Mouse (Mus musculus): ENCODE data around the gene Tatdn2.

Gene Tatdn2

GRCm38 (mm10) chr6:113696582-113697221, at the start of gene Tatdn2:
Gene Tatdn2 (plus strand): TSS chr6:113697050.
- peak; percentile 98 for DNase-seq (ENCODE audit: low read depth)

- no peak for DNase-seq (ENCODE audit: low read depth)
These were observed 47.3 kb upstream of the Tatdn2 start for GRCm38 (mm10) chr6:113649346-113650196.

- DNase-seq (ENCODE audit: low read depth), result no peak
These were observed 46.6 kb upstream of the Tatdn2 start for GRCm38 (mm10) chr6:113650197-113650640.

- no peak for DNase-seq (ENCODE audit: low read depth)
These were observed 45.2 kb upstream of the Tatdn2 start for GRCm38 (mm10) chr6:113651626-113652025.

GRCm38 (mm10) chr6:113653551-113653950, 43.3 kb upstream of the Tatdn2 start:
- DNase-seq (ENCODE audit: low read depth), result no peak

GRCm38 (mm10) chr6:113654102-113654501, 42.7 kb upstream of the Tatdn2 start:
- DNase-seq (ENCODE audit: low read depth), result no peak

GRCm38 (mm10) chr6:113654753-113655397, 42.0 kb upstream of the Tatdn2 start:
- peak; percentile 74 for DNase-seq (ENCODE audit: low read depth)

- DNase-seq (ENCODE audit: low read depth), result no peak
These were observed 41.4 kb upstream of the Tatdn2 start for GRCm38 (mm10) chr6:113655475-113655874.

- peak; percentile 36 for DNase-seq (ENCODE audit: low read depth)
These were observed 40.0 kb upstream of the Tatdn2 start for GRCm38 (mm10) chr6:113656847-113657246.

GRCm38 (mm10) chr6:113658226-113658625, 38.6 kb upstream of the Tatdn2 start:
- peak; percentile 52 for DNase-seq (ENCODE audit: low read depth)

- DNase-seq (ENCODE audit: low read depth), result peak; percentile 35
These were observed 37.0 kb upstream of the Tatdn2 start for GRCm38 (mm10) chr6:113659648-113660491.

- DNase-seq (ENCODE audit: low read depth), result peak; percentile 84
These were observed 36.1 kb upstream of the Tatdn2 start for GRCm38 (mm10) chr6:113660492-113661352.

- peak; percentile 91 for DNase-seq (ENCODE audit: low read depth)
These were observed 35.3 kb upstream of the Tatdn2 start for GRCm38 (mm10) chr6:113661353-113662241.

GRCm38 (mm10) chr6:113662964-113663700, 33.7 kb upstream of the Tatdn2 start:
- DNase-seq (ENCODE audit: low read depth), result peak; percentile 61

- peak; percentile 32 for DNase-seq (ENCODE audit: low read depth)
These were observed 32.5 kb upstream of the Tatdn2 start for GRCm38 (mm10) chr6:113664305-113664704.

- no peak for DNase-seq (ENCODE audit: low read depth)
These were observed 29.2 kb upstream of the Tatdn2 start for GRCm38 (mm10) chr6:113667611-113668122.

GRCm38 (mm10) chr6:113668287-113669154, 28.3 kb upstream of the Tatdn2 start:
- DNase-seq (ENCODE audit: low read depth), result peak; percentile 93

GRCm38 (mm10) chr6:113669821-113670220, 27.0 kb upstream of the Tatdn2 start:
- DNase-seq (ENCODE audit: low read depth), result peak; percentile 93

All from induced T-regulatory cell, adult 2 months (primary cell).